Mouse (Mus musculus): ENCODE measurements around the gene Atf4. TPM values are rescaled to one million over a fixed set of nuclear protein-coding genes. Genes with fewer than 3 reads are reported as not detected.

Gene Atf4
- polyA plus RNA-seq, 1 experiment, result 234 TPM

DNA sequence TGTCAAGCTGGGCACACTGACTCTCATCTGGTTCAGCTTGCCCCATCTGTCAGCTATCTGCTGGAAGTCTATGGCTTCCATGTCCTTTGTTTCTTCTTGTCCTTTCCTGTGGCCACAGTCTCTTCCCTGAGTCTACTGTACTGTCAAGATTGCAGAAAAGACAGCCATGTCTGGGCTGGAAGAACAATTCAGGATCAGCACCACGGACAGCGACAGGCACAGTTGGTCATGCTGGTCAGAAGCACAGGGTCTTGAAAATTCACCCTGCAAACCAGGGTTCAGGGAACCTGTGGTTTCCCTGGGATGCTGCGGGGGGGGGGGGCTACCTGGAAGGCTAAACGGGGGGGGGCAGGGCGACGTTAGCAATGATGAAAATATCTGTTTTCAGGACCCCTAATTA lies 22.6 kb downstream of the Atf4 start:
- DNase-seq (ENCODE audit: low read depth, low spot score), result no peak
- WGBS, result 2% methylated on average over 6 of the region's 6 CpGs

DNA sequence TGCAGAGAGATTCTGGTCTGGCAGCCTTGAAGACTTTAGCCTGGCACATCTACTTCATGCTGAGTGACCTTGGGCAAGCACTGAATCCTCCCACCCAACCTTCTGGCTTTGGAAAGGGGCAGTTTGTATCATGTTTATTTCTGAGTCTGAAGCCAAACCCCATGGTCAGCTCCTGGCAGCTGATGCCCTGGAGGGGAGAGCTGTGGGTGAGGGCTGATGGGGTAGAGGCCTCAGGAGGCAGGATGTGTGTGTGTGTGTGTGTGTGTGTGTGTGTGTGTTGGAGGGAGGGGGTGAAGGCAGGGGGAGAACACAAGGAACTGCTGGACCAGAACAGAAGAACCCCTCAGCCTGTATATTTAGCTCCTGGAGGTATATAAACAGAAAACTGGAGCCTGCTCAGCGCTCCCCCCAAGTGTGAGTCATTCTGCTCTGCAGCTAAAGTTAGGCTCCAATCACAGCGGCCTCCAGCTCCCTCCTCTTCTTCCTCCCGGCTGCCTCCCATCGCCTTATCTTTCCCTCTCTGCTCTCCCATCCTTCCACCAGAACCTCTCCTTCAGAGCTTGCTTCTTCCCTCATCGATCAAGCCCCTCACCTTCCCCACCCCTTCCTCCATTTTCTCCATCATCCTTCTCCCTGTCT lies 23.3 kb downstream of the Atf4 start:
- no peak for DNase-seq (ENCODE audit: low read depth, low spot score)
- WGBS, result 67% methylated on average over 5 of the region's 5 CpGs

DNA sequence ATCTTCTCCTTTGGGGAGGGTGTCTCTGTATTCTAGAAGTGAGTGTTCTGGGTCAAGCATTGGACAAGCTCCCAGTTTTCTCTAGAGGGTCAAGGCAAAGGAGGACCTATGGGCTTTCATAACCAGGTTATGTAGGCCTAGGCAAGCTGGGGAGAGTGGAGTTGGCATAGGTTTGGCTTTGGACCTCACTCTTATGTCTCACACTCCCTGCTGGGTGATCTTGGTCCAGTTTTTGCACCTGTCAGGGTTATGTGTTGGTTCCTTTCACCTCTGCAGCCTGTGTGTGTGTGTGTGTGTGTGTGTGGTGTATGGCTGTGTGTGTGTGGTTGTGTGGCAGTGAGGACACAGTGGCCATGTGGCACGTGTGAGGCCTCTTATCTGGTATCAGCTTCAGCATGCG lies 24.1 kb downstream of the Atf4 start:
- DNase-seq (ENCODE audit: low read depth, low spot score), result no peak
- WGBS, result 84% methylated on average over 2 of the region's 2 CpGs

DNA sequence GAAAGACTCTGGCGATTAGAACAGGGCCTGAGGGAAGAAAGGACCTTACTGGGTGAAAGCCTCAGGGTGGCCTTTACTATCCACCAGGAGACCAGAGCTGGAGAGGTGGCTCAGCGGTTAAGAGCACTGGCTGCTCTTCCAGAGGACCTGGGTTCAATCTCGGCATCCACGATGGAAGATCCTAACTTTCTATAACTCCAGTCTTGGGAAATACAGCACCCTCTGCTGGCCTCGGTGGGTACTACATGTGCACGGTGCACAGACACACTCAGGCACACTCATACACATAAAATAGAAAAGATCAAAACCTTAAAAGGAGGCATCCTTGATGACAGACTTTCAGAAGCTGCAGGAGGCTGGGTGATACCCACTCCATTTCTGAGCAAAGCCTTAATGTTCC lies 25.7 kb downstream of the Atf4 start:
- WGBS, result 19% methylated on average over 6 of the region's 6 CpGs
- DNase-seq (ENCODE audit: low read depth, low spot score), result no peak

DNA sequence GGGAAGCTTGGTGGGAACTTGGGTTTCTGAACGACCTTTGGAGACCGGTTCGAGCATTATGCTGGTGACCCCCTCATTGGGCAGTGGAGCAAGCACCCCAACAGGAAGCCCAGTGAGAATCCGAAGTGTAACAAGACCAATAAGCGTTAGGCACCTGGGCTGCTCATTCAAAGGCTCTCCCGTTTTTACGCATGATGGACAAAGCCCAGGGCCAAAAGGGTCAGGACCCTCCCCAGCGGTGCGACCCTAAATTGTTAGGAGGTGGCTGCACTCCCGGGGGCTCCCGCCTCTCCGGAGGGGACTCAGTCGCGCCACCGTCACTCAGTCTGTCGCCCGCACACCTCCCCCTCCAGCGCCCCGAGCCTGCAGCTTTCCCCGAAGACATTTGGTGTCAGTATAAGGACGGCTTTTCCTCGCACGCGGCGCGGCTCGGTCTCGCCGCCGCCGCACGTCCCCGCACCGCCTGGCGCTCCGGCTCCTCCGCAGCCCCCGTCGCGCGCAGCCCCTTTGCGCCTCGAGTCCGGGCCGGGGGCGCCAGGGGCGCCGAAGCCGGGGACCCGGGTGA lies 31.9 kb downstream of the Atf4 start, which contains the start of gene Cacna1i:
Cacna1i (plus strand) TSS at position 388 of the 565 bp plus-strand sequence.
- WGBS, result 3% methylated on average over 50 of the region's 50 CpGs
- no peak for DNase-seq (ENCODE audit: low read depth, low spot score)

DNA sequence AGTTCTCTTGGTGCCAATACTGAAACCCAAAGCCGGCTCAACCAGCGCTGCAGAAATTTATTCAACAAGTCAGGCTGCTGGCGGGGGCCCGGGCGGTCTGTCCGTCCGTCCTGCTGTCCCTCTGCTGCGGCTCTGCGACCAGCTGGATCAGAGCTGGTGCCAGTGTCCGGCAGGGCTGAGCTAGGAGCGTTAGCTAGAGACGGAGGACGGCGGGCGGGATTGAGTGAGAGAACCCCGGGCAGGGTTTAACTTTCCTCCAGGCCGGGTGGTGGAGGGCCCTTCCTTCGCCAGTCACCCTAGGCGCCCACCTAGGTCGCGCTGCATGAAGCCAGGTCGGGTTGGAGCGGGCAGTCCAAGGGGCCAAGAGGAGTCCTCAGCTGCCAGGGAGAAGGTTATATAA lies 33.1 kb downstream of the Atf4 start:
- 8% methylated on average over 23 of the region's 23 CpGs for WGBS
- no peak for DNase-seq (ENCODE audit: low read depth, low spot score)

DNA sequence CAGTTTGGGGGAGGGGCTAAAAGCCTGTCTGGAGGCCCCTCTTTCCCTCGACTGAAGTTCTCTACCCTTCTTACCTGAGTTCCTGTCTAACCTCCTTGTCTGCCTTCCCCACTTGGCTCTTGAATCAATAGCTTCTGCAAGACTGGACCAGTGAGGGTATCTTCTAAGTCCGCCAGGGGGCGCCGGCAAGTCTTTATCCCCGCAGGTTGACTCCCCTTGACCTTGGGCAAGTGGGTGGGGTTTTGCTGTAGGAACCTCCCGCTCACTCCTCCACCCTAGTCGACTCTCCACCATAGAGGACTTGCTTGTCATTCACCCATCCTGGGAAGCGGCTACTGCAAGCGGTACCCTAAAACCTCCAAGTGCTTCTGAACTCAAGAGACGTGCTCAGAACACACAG lies 34.5 kb downstream of the Atf4 start:
- no peak for DNase-seq (ENCODE audit: low read depth, low spot score)

DNA sequence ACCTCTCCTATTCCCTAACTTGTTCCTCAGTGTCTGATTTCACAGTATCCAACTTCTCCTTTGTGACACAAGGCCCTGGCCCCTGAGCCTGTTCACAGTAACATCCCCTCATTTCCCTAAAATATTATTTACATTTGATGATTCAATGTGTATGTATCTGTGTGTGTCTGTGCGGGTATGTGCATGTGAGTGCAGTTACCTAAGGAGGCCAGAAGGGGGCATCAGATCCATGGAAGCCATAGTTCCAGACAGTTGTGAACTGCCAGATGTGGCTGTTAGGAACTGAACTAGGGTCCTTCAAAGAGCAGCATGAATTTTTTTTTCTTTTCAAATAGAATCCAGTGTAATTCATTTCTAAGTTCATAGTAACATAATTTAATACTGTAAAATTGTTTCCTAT lies 42.2 kb downstream of the Atf4 start:
- WGBS, result 100% methylated on average over 1 of the region's 1 CpGs
- DNase-seq (ENCODE audit: low read depth, low spot score), result no peak

More for the DNA sequence above, 34.5 kb downstream of the Atf4 start:
- WGBS, result 8% methylated on average over 10 of the region's 10 CpGs

DNA sequence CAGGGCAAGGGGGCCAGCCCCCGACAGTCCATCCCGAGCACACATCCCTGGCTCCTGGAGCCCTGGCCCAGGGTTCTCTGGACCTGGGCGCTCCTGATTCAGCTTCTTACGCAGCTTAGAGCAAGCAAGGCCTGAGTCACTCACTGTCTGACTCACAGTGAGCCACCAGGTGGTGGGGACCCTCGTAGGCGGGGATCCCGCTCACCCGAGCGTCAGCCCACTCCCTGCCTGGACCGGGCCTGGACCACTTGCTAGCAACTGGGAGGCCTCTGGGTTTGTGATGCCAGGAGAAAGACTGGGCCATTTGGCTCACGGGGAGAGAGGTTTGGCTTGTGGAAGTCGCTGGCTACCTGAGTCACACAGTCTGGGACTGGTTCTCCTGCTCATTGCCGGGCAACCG lies 48.8 kb downstream of the Atf4 start:
- DNase-seq (ENCODE audit: low read depth, low spot score), result no peak
- 70% methylated on average over 14 of the region's 14 CpGs for WGBS

DNA sequence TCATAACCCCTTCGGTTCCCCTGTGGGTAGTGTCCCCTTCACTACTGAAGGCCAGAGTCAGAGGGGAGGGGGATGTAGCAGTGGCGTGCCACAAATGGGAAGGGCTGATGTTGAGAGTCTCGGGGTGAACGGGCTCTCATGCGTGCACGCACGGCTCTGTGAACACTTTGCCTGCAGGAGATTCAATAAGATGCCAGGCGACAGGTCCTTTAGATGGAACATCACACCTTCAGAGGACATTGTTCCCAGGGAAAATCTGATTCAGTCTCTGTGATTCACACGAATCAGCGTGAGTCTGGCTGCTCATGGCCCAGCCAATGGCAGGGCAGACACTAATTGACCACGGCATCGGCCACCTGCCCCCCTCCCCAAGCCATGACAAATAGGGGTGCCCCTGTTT lies 49.2 kb downstream of the Atf4 start:
- 83% methylated on average over 12 of the region's 12 CpGs for WGBS
- no peak for DNase-seq (ENCODE audit: low read depth, low spot score)

DNA sequence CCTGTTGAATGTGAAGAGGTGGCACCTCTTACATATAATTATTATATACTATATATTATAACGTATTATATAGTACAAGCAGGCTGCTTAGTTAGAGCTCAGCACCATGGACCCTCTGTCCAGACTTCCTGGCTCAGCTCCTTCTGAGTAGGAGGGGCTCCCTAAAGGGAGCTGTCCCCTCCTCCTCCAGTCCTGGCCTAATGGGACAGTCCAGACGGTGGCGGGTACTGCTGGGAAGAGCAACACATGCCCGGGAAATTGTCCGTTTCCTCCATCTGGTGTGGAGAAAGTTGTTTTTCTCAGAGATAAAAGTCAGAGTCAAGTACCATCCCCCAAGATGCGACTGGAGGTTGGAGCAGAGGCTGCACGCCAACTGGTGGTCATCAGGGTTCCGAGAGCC lies 51.2 kb downstream of the Atf4 start:
- 56% methylated on average over 8 of the region's 8 CpGs for WGBS

More for the DNA sequence above, 51.2 kb downstream of the Atf4 start:
- DNase-seq (ENCODE audit: low read depth, low spot score), result no peak

Other genes starting within 250 kb of the Atf4 start
- gene Pdgfb, start 240.2 kb upstream of the Atf4 start, polyA plus RNA-seq (2012; rRNA removed), result 5.8 and 7.5 TPM in 2 replicates
- gene Syngr1, start 163.8 kb upstream of the Atf4 start, polyA plus RNA-seq (2012; rRNA removed), result 8.1 and 8.4 TPM in 2 replicates
- 597 and 673 TPM in 2 replicates for gene Rpl3, start 163.3 kb upstream of the Atf4 start, polyA plus RNA-seq (2012; rRNA removed)
- gene Tab1, start 122.1 kb upstream of the Atf4 start, polyA plus RNA-seq (2012; rRNA removed), result 26.9 and 29.4 TPM in 2 replicates
- gene Mgat3, start 81.5 kb upstream of the Atf4 start, polyA plus RNA-seq (2012; rRNA removed), result 41.9 and 56.6 TPM in 2 replicates
- gene Mief1, start 21.2 kb upstream of the Atf4 start, polyA plus RNA-seq (2012; rRNA removed), result 13.7 and 23.4 TPM in 2 replicates
- not detected in 2 replicates for gene AC140267.1, start 19.3 kb upstream of the Atf4 start, polyA plus RNA-seq (2012; rRNA removed)
- gene Rps19bp1, start 9.1 kb downstream of the Atf4 start, polyA plus RNA-seq (2012; rRNA removed), result 28.7 TPM in 2 replicates
- 0.72 and 0.80 TPM in 2 replicates for gene Cacna1i, start 32.1 kb downstream of the Atf4 start, polyA plus RNA-seq (2012; rRNA removed)